Mouse (Mus musculus): ENCODE measurements around the gene Olfml1. TPM values are rescaled to one million over a fixed set of nuclear protein-coding genes. Genes with fewer than 3 reads are reported as not detected.

The Olfml1 gene
- total RNA-seq, 2 experiments from 2014 or later, result not detected

GRCm38 (mm10) chr7:107637398-107637797 lies 70.2 kb downstream of the Olfml1 start:
- no peak for ATAC-seq (replicated peaks; ENCODE audit: low FRiP score, low TSS enrichment, poor library complexity, severe bottlenecking)

DNA sequence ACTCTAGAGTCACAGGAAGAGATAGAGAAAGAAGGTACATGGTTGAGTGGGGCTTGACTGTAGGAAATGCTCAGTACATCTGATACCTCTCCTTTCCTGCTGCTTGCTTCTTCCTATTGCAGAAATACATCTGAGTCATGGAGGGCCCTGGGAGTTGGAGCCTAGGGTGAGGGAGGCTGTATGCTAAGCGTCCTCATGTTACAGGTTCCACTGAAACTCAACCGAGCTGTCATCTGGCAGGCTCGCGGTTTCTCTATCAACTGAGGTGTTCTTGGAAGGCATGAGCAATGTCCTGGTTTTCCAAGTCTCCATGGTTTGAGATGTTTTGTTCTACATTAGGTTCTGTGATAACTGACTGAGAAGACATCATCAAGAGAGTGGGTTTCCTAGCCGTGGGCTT lies 70.8 kb downstream of the Olfml1 start:
- ATAC-seq (replicated peaks; ENCODE audit: low FRiP score, low TSS enrichment, poor library complexity, severe bottlenecking), result no peak

Other genes with a start within 250 kb of the Olfml1 start
- not detected in 2 replicates for gene Syt9, start 196.7 kb upstream of the Olfml1 start, total RNA-seq (2014; fragmentation: Nextera tagmentation)
- gene Syt9, start 196.7 kb upstream of the Olfml1 start, total RNA-seq (2017), result not detected in 2 replicates
- 0.66 and 1.5 TPM in 2 replicates for gene Ppfibp2, start 27.8 kb downstream of the Olfml1 start, total RNA-seq (2014; fragmentation: Nextera tagmentation)
- 1.0 and 3.6 TPM in 2 replicates for gene Ppfibp2, start 27.8 kb downstream of the Olfml1 start, total RNA-seq (2017)
- gene 5330417H12Rik, start 57.7 kb downstream of the Olfml1 start, total RNA-seq (2014; fragmentation: Nextera tagmentation), result not detected in 2 replicates
- not detected in 2 replicates for gene 5330417H12Rik, start 57.7 kb downstream of the Olfml1 start, total RNA-seq (2017)
- not detected in 2 replicates for gene Cyb5r2, start 190.6 kb downstream of the Olfml1 start, total RNA-seq (2014; fragmentation: Nextera tagmentation)
- gene Cyb5r2, start 190.6 kb downstream of the Olfml1 start, total RNA-seq (2017), result not detected in 2 replicates
- gene Ovch2, start 233.8 kb downstream of the Olfml1 start, total RNA-seq (2014; fragmentation: Nextera tagmentation), result not detected in 2 replicates
- not detected in 2 replicates for gene Ovch2, start 233.8 kb downstream of the Olfml1 start, total RNA-seq (2017)
- not detected in 2 replicates for gene Olfr467, start 244.8 kb downstream of the Olfml1 start, total RNA-seq (2014; fragmentation: Nextera tagmentation)
- gene Olfr467, start 244.8 kb downstream of the Olfml1 start, total RNA-seq (2017), result not detected in 2 replicates